Mouse (Mus musculus): ENCODE results near the gene Mt1.

Mt1 gene

DNA sequence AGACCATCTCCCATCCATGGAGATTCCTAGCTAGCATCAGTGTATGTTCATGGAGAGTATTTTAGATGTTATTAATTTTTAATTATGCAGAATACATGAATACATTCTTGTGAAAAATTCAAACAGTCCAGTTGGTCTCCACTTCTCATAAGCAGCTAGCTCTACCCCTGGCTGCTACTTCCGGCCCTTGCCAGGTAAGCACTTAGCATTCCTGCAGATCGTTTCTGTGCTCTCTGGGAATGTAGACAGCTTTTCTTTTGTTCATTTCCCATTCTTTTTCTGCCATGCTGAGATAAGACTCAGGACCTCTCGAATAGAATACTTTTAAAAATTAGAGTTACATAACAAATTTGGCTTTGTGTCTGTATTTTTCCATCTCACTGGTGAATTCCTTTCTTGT lies 25.2 kb downstream of the Mt1 start:
- DNase-seq (ENCODE audit: low spot score in 2 of 2): no peak

DNA sequence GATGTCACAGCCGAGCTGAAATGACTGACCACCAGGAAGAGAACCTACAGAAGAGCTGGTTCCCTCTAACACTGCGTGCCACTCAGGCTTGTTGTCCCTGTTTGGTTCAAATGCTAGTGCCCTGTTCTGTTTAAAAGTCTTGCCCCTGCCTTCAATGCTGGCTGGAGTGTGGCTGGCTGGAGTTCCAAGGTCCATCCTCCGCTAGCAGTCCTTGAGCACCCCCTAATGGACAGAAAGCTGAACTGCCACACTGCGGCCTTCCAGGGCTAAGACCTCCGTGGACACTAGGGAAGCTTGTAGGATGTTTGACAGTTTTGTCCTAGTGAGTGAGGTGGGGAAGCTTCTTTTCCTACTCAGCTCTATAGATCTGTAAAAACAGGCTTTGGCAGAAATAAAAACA lies 26.9 kb downstream of the Mt1 start:
- DNase-seq (ENCODE audit: low spot score in 2 of 2): peak; percentile 52 to 73

DNA sequence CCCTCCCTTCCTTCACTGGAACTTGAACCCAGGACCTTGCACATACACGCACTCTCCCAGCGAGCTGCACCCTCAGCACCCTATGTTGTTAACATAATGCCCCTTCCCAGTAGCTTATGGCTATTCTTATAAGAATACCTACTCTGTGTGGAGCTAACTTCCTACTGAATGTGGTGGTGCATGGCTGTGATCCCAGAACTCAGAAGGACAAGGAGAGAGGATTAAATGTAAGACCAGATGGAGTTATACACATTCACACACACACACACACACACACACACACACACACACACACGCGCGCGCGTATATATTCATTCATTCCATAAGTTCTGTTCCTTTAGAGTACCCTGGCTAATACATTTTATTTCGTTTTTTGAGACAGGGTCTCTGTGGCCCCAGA lies 27.4 kb downstream of the Mt1 start:
- DNase-seq (ENCODE audit: low spot score in 2 of 2): no peak

DNA sequence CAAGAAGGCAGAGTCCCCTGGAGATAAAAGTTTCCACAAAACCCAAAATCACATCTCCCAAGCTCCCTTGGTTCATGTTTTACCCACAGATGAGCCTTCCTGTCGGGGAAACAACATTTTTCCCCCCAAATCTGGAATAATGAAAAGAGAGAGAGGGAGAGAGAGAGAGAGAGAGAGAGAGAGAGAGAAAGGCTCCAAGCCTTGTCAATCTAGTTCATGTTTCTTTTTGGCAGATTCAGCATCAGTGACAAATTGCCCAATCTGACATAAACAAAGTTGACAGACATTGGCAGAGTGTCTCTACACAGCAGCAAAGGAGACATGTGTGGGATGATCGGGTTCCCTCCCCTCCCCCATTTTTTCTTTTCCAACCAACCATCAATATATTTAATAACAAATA lies 28.6 kb downstream of the Mt1 start:
- no peak for DNase-seq (ENCODE audit: low spot score in 2 of 2)

DNA sequence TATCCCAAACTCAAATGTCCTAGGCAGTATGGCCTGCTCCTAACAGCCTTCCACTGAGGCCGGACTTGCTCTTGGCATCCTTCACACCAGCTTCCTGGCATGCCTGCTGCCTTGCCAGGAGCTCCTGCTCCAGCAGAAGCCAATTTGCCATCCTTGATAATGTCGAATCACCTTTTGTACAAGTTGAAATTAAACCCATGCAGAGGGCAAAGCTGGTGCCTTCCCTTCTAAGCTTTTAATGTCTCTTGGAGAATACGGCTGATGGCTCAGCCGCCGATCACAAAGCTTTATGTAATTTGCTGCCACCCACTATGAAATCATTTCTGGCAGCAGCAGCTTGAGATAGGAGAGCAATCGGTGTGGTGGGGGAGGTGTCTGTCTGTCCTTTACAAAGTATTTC lies 30.8 kb downstream of the Mt1 start:
- no peak for DNase-seq (ENCODE audit: low spot score in 2 of 2)

DNA sequence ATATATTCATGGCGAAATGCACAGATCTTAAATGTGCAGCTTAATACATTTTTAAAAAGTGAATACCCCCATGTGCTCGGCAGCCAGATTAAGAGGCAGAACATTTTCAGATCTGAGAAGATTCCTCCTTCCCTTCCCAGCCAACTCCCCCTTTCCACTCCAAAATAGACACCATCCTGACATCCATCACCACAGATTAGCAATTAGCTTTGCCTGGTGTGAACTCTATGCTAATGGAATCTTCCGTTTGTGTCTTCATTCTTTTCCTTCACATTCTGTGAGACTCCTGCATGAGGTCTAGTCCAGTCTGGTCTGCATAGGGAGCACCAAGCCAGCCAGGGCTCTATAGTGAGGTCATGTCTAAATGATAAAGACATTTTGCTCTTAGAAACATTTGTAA lies 31.3 kb downstream of the Mt1 start:
- DNase-seq (ENCODE audit: low spot score in 2 of 2): no peak

DNA sequence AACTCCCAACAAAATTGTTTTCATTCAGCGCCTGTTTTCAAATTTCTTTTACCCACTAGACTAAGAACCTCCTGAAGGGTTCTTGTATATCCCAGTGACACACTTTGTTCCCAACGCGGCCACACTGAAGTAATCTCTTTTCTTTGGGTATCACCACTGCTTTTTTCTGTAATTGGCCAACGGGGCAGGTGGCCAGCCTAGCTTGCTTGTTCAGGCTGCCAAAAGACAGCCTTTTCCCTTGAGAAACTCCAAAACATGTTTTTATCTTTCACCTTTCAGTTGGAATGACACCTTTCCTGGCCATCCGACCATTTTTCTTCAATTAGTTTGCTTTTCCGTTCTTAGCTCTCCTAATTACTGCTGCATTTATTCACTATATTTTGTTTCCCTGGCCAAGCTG lies 34.9 kb downstream of the Mt1 start:
- DNase-seq (ENCODE audit: low spot score in 2 of 2): no peak

DNA sequence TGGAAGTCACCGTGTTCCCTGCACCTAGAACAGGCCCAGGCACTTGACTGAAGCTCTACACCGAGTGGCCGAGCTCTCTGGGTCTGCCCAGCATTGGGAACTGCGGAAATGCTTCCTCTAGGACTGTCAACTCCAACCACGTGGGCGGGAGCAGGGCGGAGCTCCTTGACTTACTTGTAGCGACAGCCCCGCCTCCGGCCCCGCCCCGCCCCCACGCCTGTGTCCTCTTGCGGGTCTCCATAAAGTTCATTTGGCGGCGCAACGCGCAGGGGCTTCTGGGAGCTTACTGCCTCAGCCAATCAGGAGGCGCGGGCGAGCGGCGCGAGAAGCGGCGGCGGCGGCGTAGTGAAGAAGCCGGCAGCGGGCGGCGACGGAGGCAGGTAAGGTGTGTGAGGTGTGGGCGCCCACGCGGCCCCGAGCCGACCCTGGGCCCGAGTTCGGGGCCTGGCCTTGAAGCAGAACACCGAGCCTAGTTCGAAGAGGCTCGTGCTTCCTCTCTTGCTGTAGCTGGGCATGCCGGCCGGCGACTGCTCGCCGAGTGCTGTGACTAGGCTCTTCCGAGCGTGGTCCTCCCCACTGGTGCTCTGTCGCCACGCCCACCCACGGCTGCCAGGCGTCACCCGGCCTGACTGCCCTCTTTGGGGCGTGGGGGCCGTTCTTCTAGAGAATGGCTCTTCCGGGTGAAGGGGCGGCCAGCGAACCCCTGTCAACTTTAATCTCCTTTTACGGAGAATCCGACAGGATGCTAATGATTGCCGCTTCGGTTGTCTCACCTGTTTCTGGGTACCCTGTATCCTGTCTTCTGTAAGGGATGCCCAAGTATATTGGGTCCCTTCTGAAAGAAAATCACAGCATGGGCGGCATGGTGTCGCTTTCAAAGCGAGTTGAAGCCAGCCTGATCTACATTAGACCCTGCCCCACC lies 35.6 kb downstream of the Mt1 start, which contains the start of gene Nup93:
Gene Nup93 (plus strand): TSS at position 313 of the 922 bp plus-strand sequence.
- peak; percentile 89 to 96 for DNase-seq (ENCODE audit: low spot score in 2 of 2)

DNA sequence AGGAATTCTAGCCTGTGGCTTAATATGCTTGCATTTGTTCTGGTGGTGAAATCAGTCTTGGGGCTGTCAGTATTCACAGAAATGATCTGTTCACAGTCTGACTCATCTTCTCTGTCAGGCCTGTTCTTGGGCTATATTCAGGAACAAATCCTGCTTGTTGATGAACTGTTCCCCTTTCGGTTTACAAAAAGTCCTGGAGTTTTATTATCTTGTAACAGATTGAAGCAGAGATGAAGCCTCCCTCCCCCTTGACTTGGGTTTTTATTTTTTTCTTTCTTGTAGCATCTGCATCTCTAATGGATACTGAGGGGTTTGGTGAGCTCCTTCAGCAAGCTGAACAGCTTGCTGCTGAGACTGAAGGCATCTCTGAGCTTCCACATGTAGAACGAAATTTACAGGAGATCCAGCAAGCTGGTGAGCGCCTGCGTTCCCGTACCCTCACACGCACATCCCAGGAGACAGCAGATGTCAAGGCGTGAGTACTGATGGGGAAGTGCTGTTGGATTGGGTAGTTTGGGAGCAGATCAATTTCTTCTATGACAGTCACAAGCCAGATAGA lies 48.6 kb downstream of the Mt1 start:
- DNase-seq (ENCODE audit: low spot score in 2 of 2): no peak
